Mouse (Mus musculus): ENCODE results near the gene 5430419D17Rik. TPM values are rescaled to one million over a fixed set of nuclear protein-coding genes. Genes with fewer than 3 reads are reported as not detected.

The 5430419D17Rik gene
- total and polyA plus RNA-seq, 3 experiments = not detected

DNA sequence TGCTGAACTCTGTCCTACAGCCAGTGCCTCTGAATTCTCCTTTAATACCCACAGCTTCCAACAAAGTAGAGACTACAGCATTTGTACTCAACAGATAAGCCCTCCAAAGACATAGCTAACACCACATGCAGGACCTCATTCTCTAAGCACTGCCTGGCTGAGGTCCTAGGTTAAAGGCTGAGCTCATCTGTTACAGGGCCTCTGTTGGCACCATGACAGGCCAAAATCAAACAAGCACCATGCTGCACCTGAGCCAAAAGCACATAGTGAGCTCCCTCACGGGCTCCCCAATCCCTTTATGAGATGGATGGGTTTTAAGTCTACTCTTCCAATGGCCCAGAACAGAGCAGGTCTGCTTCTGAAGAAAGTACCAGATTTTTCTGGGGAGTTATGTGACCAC lies 83.1 kb downstream of the 5430419D17Rik start:
- DNase-seq (ENCODE audit: low read depth, low spot score) = no peak

DNA sequence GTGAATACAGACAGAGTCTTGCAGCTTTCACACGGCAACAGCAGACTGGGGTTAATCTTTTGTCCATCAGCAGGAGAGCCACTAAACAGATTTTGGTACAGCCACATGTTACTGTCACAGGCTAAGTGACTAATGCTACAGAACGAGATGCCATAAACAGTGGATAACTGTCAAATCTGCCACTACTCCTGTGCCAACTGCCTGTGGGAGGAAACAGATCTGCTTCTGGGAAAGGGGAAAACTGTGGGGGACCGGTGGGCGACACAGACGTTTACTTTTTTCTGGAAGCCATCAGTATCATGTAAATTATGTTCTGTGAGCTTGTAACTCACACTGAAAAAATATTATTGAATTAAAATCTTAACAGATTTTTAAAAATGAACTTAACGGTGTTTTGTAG lies 86.7 kb downstream of the 5430419D17Rik start:
- TF ChIP-seq TAL1 (IDR thresholded peaks at IDR 0.05; ENCODE audit: low read length) (no peak), CTCF (IDR thresholded peaks at IDR 0.05 in 2 of 3, conservative IDR thresholded peaks at IDR 0.05 in 1 of 3; ENCODE audit: control insufficient read depth in 1 of 3, insufficient read depth in 1 of 3, low read depth in 2 of 3, low read length in 3 of 3, poor library complexity in 1 of 3, severe bottlenecking in 1 of 3) (no peak), CHD1 (IDR thresholded peaks at IDR 0.05; ENCODE audit: low read depth, low read length) (no peak), MEF2A (IDR thresholded peaks at IDR 0.05; ENCODE audit: extremely low read depth, insufficient replicate concordance, low read depth, low read length, poor library complexity, severe bottlenecking) (no peak), KAT2A (conservative IDR thresholded peaks at IDR 0.05; ENCODE audit: low read depth, low read length) (no peak), RAD21 (IDR thresholded peaks at IDR 0.05; ENCODE audit: low read depth, low read length) (no peak), ZC3H11A (IDR thresholded peaks at IDR 0.05; ENCODE audit: low read depth, low read length) (no peak), NRF1 (IDR thresholded peaks at IDR 0.05; ENCODE audit: insufficient read depth, low read depth, low read length, poor library complexity, severe bottlenecking) (no peak), ETS1 (IDR thresholded peaks at IDR 0.05; ENCODE audit: low read depth, low read length) (no peak), E2F4 (IDR thresholded peaks at IDR 0.05; ENCODE audit: borderline replicate concordance, low read depth, low read length) (no peak), POLR2A (IDR thresholded peaks at IDR 0.05; ENCODE audit: control insufficient read depth in 1 of 2, insufficient read depth in 1 of 2, low read depth in 1 of 2, low read length in 2 of 2, poor library complexity in 1 of 2) (no peak), USF2 (IDR thresholded peaks at IDR 0.05; ENCODE audit: borderline replicate concordance in 1 of 2, insufficient read depth in 1 of 2, low read depth in 1 of 2, low read length in 2 of 2) (no peak)
- H3K27me3 ChIP-seq (ENCODE audit: control insufficient read depth in 1 of 2, insufficient read depth in 2 of 2, low read length in 2 of 2) = no peaks in the 10 kb centered on the region

More for the DNA sequence above, 83.1 kb downstream of the 5430419D17Rik start:
- no peak overlapping the region for H3K9ac ChIP-seq (ENCODE audit: control insufficient read depth, low read depth, low read length, poor library complexity, severe bottlenecking)
- TF ChIP-seq ETS1 (IDR thresholded peaks at IDR 0.05; ENCODE audit: low read depth, low read length) = no peak
- no peaks in the 10 kb centered on the region for H3K79me2 ChIP-seq (ENCODE audit: control insufficient read depth, insufficient read depth, low read length, poor library complexity)
- H3K9me3 ChIP-seq (replicated peaks; ENCODE audit: insufficient read depth, low read length) = no peaks in the 10 kb centered on the region
- no peaks in the 10 kb centered on the region for H3K36me3 ChIP-seq (ENCODE audit: control insufficient read depth in 1 of 2, insufficient read depth in 2 of 2, low read length in 2 of 2)
- H3K4me3 ChIP-seq (ENCODE audit: control insufficient read depth in 1 of 2, insufficient read depth in 1 of 2, low read depth in 2 of 2, low read length in 2 of 2) = no peak overlapping the region
- no peak overlapping the region for H3K27ac ChIP-seq (ENCODE audit: control insufficient read depth, low read depth, low read length)
- no peaks in the 10 kb centered on the region for H3K4me1 ChIP-seq (ENCODE audit: control insufficient read depth in 1 of 2, insufficient read depth in 2 of 2, low read length in 2 of 2)
- no peaks in the 10 kb centered on the region for H3K27me3 ChIP-seq (ENCODE audit: control insufficient read depth in 1 of 2, insufficient read depth in 2 of 2, low read length in 2 of 2)

DNA sequence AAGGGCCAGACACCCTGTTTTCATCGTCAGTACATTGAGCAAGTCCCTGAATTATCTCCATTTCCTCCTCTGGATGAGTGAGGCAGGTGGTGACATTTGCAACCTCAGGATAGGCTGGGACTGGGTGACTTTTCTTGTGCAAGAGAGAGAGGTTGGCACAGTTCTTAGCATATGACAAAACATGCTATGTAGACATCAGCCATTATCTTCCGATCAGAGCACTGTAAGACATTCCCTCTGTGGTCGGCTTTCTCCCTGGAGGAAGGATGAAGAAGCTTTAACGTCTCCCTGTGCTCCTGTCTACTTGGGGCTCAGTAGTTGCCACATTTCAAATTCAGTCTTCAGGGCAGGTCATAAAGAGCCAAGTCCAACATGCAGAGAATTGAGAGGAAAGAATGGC lies 90.0 kb downstream of the 5430419D17Rik start:
- no peak overlapping the region for H3K27ac ChIP-seq (ENCODE audit: control insufficient read depth, low read depth, low read length)
- H3K4me1 ChIP-seq (ENCODE audit: control insufficient read depth in 1 of 2, insufficient read depth in 2 of 2, low read length in 2 of 2) = no peaks in the 10 kb centered on the region
- no peak for TF ChIP-seq POLR2AphosphoS5 (IDR thresholded peaks at IDR 0.05; ENCODE audit: borderline replicate concordance, low read depth, low read length)
- no peak for TF ChIP-seq TCF12 (IDR thresholded peaks at IDR 0.05; ENCODE audit: low read depth, low read length)
- no peak for TF ChIP-seq MAX (IDR thresholded peaks at IDR 0.05; ENCODE audit: low read length)
- no peak for TF ChIP-seq EP300 (IDR thresholded peaks at IDR 0.05; ENCODE audit: low read depth in 1 of 2, low read length in 2 of 2)
- TF ChIP-seq ZNF384 (IDR thresholded peaks at IDR 0.05; ENCODE audit: low read depth, low read length) = no peak
- TF ChIP-seq MEF2A (IDR thresholded peaks at IDR 0.05; ENCODE audit: extremely low read depth, insufficient replicate concordance, low read depth, low read length, poor library complexity, severe bottlenecking) = no peak
- no peak for TF ChIP-seq NRF1 (IDR thresholded peaks at IDR 0.05; ENCODE audit: insufficient read depth, low read depth, low read length, poor library complexity, severe bottlenecking)
- TF ChIP-seq CHD1 (IDR thresholded peaks at IDR 0.05; ENCODE audit: low read depth, low read length) = no peak
- TF ChIP-seq ZC3H11A (IDR thresholded peaks at IDR 0.05; ENCODE audit: low read depth, low read length) = no peak
- TF ChIP-seq CTCF (IDR thresholded peaks at IDR 0.05 in 2 of 3, conservative IDR thresholded peaks at IDR 0.05 in 1 of 3; ENCODE audit: control insufficient read depth in 1 of 3, insufficient read depth in 1 of 3, low read depth in 2 of 3, low read length in 3 of 3, poor library complexity in 1 of 3, severe bottlenecking in 1 of 3) = no peak
- TF ChIP-seq SIN3A (IDR thresholded peaks at IDR 0.05; ENCODE audit: low read length) = no peak
- TF ChIP-seq USF1 (IDR thresholded peaks at IDR 0.05; ENCODE audit: low read depth, low read length) = no peak
- TF ChIP-seq MXI1 (IDR thresholded peaks at IDR 0.05; ENCODE audit: low read depth, low read length) = no peak
- TF ChIP-seq TAL1 (IDR thresholded peaks at IDR 0.05; ENCODE audit: low read length) = no peak
- TF ChIP-seq ZKSCAN1 (IDR thresholded peaks at IDR 0.05; ENCODE audit: low read depth, low read length) = no peak
- TF ChIP-seq GABPA (IDR thresholded peaks at IDR 0.05; ENCODE audit: low read depth, low read length) = no peak
- no peak for TF ChIP-seq ETS1 (IDR thresholded peaks at IDR 0.05; ENCODE audit: low read depth, low read length)
- TF ChIP-seq BHLHE40 (IDR thresholded peaks at IDR 0.05; ENCODE audit: borderline replicate concordance, low read depth, low read length) = no peak
- TF ChIP-seq POLR2A (IDR thresholded peaks at IDR 0.05; ENCODE audit: control insufficient read depth in 1 of 2, insufficient read depth in 1 of 2, low read depth in 1 of 2, low read length in 2 of 2, poor library complexity in 1 of 2) = no peak

More for the DNA sequence above, 86.7 kb downstream of the 5430419D17Rik start:
- no peaks in the 10 kb centered on the region for H3K36me3 ChIP-seq (ENCODE audit: control insufficient read depth in 1 of 2, insufficient read depth in 2 of 2, low read length in 2 of 2)
- H3K79me2 ChIP-seq (ENCODE audit: control insufficient read depth, insufficient read depth, low read length, poor library complexity) = no peaks in the 10 kb centered on the region
- no peak overlapping the region for H3K9ac ChIP-seq (ENCODE audit: control insufficient read depth, low read depth, low read length, poor library complexity, severe bottlenecking)
- H3K9me3 ChIP-seq (replicated peaks; ENCODE audit: insufficient read depth, low read length) = no peaks in the 10 kb centered on the region
- no peak overlapping the region for H3K27ac ChIP-seq (ENCODE audit: control insufficient read depth, low read depth, low read length)
- H3K4me1 ChIP-seq (ENCODE audit: control insufficient read depth in 1 of 2, insufficient read depth in 2 of 2, low read length in 2 of 2) = no peaks in the 10 kb centered on the region
- no peak for DNase-seq (ENCODE audit: low read depth, low spot score)
- H3K4me3 ChIP-seq (ENCODE audit: control insufficient read depth in 1 of 2, insufficient read depth in 1 of 2, low read depth in 2 of 2, low read length in 2 of 2) = no peak overlapping the region

More for the DNA sequence above, 90.0 kb downstream of the 5430419D17Rik start:
- no peaks in the 10 kb centered on the region for H3K79me2 ChIP-seq (ENCODE audit: control insufficient read depth, insufficient read depth, low read length, poor library complexity)
- no peak overlapping the region for H3K9ac ChIP-seq (ENCODE audit: control insufficient read depth, low read depth, low read length, poor library complexity, severe bottlenecking)
- DNase-seq (ENCODE audit: low read depth, low spot score) = no peak
- H3K27me3 ChIP-seq (ENCODE audit: control insufficient read depth in 1 of 2, insufficient read depth in 2 of 2, low read length in 2 of 2) = no peaks in the 10 kb centered on the region
- H3K36me3 ChIP-seq (ENCODE audit: control insufficient read depth in 1 of 2, insufficient read depth in 2 of 2, low read length in 2 of 2) = no peaks in the 10 kb centered on the region
- no peaks in the 10 kb centered on the region for H3K9me3 ChIP-seq (replicated peaks; ENCODE audit: insufficient read depth, low read length)
- H3K4me3 ChIP-seq (ENCODE audit: control insufficient read depth in 1 of 2, insufficient read depth in 1 of 2, low read depth in 2 of 2, low read length in 2 of 2) = no peak overlapping the region

Data from MEL (cell line).